Mouse (Mus musculus): ENCODE results near the gene Ccdc85b. TPM values are rescaled to one million over a fixed set of nuclear protein-coding genes. Genes with fewer than 3 reads are reported as not detected.

Gene Ccdc85b
- polyA plus RNA-seq, 1 experiment from 2014 or later, result 1.6 TPM

DNA sequence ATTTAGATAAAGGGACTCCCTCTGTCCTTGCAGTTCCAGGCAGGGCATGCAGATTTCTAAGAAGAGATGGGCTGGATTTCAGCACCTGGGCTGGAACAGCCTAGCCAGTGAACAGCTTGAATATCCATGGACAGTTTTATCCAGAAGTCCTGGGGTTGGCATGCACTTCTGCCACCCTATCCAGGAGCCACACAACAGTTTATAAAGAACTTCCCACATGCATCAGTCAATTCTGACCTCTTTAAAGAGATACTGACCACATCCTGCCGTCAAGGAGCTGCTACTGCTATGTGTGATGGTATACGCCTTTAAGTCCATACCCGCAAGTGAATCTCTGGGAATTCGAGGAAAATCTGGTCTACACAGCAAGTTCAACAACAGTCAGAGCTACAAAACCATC is 28.5 kb downstream of the Ccdc85b start:
- DNase-seq (no peak), ATAC-seq (no peak)
- Histone ChIP-seq H3K9me3 (ENCODE audit: low read length) (no peaks in the 10 kb centered on the region), H3K27me3 (ENCODE audit: insufficient read depth, low read length) (no peaks in the 10 kb centered on the region), H3K9ac (replicated peaks) (no peak overlapping the region), H3K4me1 (ENCODE audit: insufficient read depth) (peaks cover 21% of the 10 kb centered on the region), H3K4me3 (ENCODE audit: low read depth, low read length) (no peak overlapping the region), H3K27ac (ENCODE audit: low read depth) (no peak overlapping the region), H3K36me3 (replicated peaks; ENCODE audit: insufficient read depth, low read length) (peaks cover 8% of the 10 kb centered on the region; the same call in 1 of the 2 replicates), H3K4me2 (ENCODE audit: low read depth, low read length) (no peak overlapping the region)
- 84% methylated on average over 4 of the region's 4 CpGs for WGBS (ENCODE audit: insufficient replicate concordance)
- no peak for TF ChIP-seq EP300 (IDR thresholded peaks at IDR 0.05; ENCODE audit: low read depth)

DNA sequence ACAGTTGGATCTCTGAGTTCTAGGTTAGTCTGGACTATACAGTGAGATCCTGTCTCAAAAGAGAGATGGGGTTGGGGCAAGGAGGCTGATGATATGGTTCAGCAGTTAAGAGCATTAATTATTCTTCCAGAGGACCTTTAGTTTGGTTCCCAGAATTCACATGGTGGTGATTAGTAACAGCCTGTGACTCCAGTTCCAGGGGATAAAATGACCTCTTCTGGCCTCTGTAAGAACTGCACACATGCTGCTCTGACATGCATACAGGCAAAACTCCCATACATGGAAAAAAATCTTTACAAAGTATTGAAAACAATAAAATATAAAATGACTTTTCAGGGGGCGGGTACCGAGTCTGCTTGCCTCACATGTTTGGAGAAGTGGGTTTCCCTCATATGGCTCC is 29.6 kb downstream of the Ccdc85b start:
- ATAC-seq (no peak), DNase-seq (peak; percentile 33)
- Histone ChIP-seq H3K4me3 (ENCODE audit: low read depth, low read length) (no peak overlapping the region), H3K36me3 (replicated peaks; ENCODE audit: insufficient read depth, low read length) (peaks cover 8% of the 10 kb centered on the region), H3K4me2 (ENCODE audit: low read depth, low read length) (no peak overlapping the region), H3K27me3 (ENCODE audit: insufficient read depth, low read length) (no peaks in the 10 kb centered on the region), H3K9ac (replicated peaks) (no peak overlapping the region), H3K27ac (ENCODE audit: low read depth) (no peak overlapping the region), H3K9me3 (ENCODE audit: low read length) (no peaks in the 10 kb centered on the region), H3K4me1 (ENCODE audit: insufficient read depth) (peaks cover 22% of the 10 kb centered on the region)
- WGBS (ENCODE audit: insufficient replicate concordance), result 83% methylated on average over 2 of the region's 2 CpGs
- TF ChIP-seq CTCF (IDR thresholded peaks at IDR 0.05; ENCODE audit: low read depth) (peak; percentile 68), EP300 (IDR thresholded peaks at IDR 0.05; ENCODE audit: low read depth) (no peak)

DNA sequence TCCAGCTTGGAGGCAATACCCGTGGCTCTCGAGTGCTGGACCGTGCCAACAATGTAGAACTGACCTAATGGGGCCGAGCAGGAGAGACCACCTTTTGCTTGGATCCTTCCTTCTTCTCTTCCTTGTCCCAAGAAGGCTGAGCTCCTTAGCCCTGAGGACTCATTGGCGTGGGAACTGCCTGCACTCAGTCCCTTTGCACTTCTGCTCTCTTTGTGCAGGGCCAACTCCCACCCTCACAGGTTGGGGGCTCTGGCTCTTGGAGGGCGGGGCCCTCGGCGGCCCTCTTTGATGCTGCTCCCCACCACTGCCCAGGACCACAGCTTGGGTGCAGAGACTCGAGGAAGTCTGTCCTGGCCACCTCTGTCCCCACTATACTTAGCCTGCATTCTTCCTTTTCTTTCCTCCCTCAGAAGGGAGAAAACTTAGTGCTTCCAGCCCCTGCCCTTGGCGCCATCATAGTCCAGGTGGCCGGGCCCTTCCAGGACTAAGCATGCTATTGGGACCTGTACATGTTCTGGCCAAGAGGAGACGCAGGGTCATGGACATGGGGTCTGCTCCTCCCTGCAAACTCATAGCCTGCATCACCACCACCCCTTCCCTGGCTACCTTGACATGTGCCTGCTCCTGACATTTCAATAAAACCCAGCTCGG is 30.9 kb downstream of the Ccdc85b start:
- no peak for TF ChIP-seq CTCF (IDR thresholded peaks at IDR 0.05; ENCODE audit: low read depth)
- no peak for TF ChIP-seq EP300 (IDR thresholded peaks at IDR 0.05; ENCODE audit: low read depth)
- no peak overlapping the region for H3K27ac ChIP-seq (ENCODE audit: low read depth)
- 83% methylated on average over 13 of the region's 13 CpGs for WGBS (ENCODE audit: insufficient replicate concordance)
- peaks cover 22% of the 10 kb centered on the region for H3K4me1 ChIP-seq (ENCODE audit: insufficient read depth)
- H3K9me3 ChIP-seq (ENCODE audit: low read length), result no peaks in the 10 kb centered on the region
- no peaks in the 10 kb centered on the region for H3K27me3 ChIP-seq (ENCODE audit: insufficient read depth, low read length)
- H3K36me3 ChIP-seq (replicated peaks; ENCODE audit: insufficient read depth, low read length), result peaks cover 22% of the 10 kb centered on the region
- H3K9ac ChIP-seq (replicated peaks), result no peak overlapping the region
- ATAC-seq, result no peak
- no peak for DNase-seq
- H3K4me2 ChIP-seq (ENCODE audit: low read depth, low read length), result peak overlapping the region; percentile 97; the same call in 1 of the 2 replicates
- no peak overlapping the region for H3K4me3 ChIP-seq (ENCODE audit: low read depth, low read length)

DNA sequence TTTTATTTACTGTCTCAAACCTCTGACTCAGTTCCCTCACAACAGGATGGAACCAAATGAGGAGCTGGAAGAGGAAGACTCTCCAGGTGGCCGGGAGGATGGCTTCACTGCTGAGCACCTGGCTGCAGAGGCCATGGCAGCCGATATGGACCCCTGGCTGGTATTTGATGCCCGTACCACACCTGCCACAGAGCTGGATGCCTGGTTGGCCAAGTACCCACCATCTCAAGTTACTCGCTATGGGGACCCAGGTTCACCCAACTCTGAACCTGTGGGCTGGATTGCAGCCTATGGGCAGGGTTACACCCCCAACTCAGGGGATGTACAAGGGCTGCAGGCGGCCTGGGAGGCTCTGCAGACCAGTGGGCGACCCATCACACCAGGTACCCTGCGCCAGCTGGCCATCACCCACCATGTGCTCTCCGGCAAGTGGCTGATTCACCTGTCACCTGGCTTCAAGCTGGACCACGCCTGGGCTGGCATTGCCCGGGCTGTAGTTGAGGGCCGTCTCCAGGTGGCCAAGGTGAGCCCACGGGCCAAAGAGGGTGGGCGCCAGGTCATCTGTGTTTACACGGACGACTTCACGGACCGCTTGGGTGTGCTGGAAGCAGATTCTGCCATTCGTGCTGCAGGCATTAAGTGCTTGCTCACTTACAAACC is 31.7 kb downstream of the Ccdc85b start:
- WGBS (ENCODE audit: insufficient replicate concordance), result 86% methylated on average over 18 of the region's 18 CpGs
- peaks cover 22% of the 10 kb centered on the region for H3K4me1 ChIP-seq (ENCODE audit: insufficient read depth)
- no peak for DNase-seq
- TF ChIP-seq CTCF (IDR thresholded peaks at IDR 0.05; ENCODE audit: low read depth) (no peak), EP300 (IDR thresholded peaks at IDR 0.05; ENCODE audit: low read depth) (no peak)
- no peaks in the 10 kb centered on the region for H3K9me3 ChIP-seq (ENCODE audit: low read length)
- peak overlapping the region; percentile 94 for H3K9ac ChIP-seq (replicated peaks)
- ATAC-seq, result no peak
- peak overlapping the region; percentile 84; the same call in 1 of the 2 replicates for H3K27ac ChIP-seq (ENCODE audit: low read depth)
- peak overlapping the region; percentile 93 for H3K4me3 ChIP-seq (ENCODE audit: low read depth, low read length)
- no peaks in the 10 kb centered on the region for H3K27me3 ChIP-seq (ENCODE audit: insufficient read depth, low read length)
- H3K36me3 ChIP-seq (replicated peaks; ENCODE audit: insufficient read depth, low read length), result peaks cover 28% of the 10 kb centered on the region
- H3K4me2 ChIP-seq (ENCODE audit: low read depth, low read length), result peak overlapping the region; percentile 97

DNA sequence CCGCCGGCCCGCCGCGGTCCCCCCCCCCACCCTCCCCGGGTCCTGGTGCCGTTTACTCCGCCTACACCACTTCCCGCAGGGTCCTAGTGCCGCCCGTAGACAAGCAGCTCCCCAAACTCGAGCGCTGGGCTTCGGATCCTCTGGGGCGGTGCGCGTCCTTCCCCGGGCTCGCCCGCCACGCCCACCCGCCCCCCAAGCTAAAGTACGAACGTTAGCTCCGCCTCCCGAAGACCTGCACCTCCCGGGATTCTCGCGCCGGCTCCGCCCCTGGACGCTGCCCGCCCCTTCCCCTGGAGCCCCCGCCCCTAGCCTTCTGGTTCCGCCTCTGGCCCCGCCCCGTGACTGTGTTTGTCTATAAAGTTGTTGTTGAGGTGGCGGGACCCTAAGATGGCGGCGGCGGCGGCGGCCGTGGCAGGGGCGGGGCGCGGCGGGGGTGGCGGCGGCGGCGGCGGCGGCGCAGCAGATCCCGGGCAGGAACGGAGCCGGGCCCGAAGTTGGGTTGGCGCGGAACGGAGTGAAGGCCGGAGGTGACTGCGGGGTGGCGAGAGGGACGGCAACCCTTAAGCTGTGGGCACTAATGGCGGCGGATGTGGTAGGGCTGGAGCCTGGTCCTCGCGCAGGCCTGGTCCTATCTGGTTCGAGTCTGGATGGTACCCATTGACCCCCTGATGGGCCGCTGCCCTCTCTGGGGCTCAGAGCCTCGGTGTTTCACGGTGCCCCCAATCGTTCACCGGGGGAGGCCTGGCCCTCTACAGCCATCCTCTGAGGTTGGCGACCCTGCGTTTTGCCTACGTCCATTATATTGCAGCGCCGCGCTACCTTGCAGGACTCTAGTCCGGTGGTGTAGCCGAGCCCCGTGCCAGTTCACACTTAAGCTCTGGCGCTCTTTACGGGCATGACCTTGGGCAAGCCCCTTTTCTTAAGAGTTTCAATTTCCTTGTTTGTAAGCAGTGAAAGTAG is 32.6 kb downstream of the Ccdc85b start, which contains the start of the genes Drap1 and AI837181:
Gene Drap1, minus strand, starts transcription at position 198 of the 960 bp plus-strand sequence.
Gene AI837181, plus strand, starts transcription at position 363 of the 960 bp plus-strand sequence.
- Histone ChIP-seq H3K4me1 (ENCODE audit: insufficient read depth) (peaks cover 22% of the 10 kb centered on the region), H3K4me2 (ENCODE audit: low read depth, low read length) (peak within 1 kb of the TSS; percentile 97), H3K36me3 (replicated peaks; ENCODE audit: insufficient read depth, low read length) (peaks cover 31% of the 10 kb centered on the region), H3K27me3 (ENCODE audit: insufficient read depth, low read length) (no peaks in the 10 kb centered on the region), H3K27ac (ENCODE audit: low read depth) (peak within 1 kb of the TSS; percentile 92), H3K4me3 (ENCODE audit: low read depth, low read length) (peak within 1 kb of the TSS; percentile 93), H3K9ac (replicated peaks) (peak within 1 kb of the TSS; percentile 94), H3K9me3 (ENCODE audit: low read length) (no peaks in the 10 kb centered on the region)
- ATAC-seq (peak; percentile 86), DNase-seq (peak; percentile 99)
- 2% methylated on average over 78 of the region's 87 CpGs for WGBS (ENCODE audit: insufficient replicate concordance)
- no peak for TF ChIP-seq EP300 (IDR thresholded peaks at IDR 0.05; ENCODE audit: low read depth)
- TF ChIP-seq CTCF (IDR thresholded peaks at IDR 0.05; ENCODE audit: low read depth), result no peak
